Mouse (Mus musculus) thymus, postnatal 14 days (tissue): ENCODE measurements around the gene Krtap5-4.
"Not testable (repeated sequence)": the region's sequence is repeated elsewhere in the genome, so short reads cannot be mapped to it uniquely, and the experiment has no call there.

Experiments
- DNase-seq: peaks from one replicate; pipeline ENCODE4 v3.0.0; 2021

The Krtap5-4 gene

DNA sequence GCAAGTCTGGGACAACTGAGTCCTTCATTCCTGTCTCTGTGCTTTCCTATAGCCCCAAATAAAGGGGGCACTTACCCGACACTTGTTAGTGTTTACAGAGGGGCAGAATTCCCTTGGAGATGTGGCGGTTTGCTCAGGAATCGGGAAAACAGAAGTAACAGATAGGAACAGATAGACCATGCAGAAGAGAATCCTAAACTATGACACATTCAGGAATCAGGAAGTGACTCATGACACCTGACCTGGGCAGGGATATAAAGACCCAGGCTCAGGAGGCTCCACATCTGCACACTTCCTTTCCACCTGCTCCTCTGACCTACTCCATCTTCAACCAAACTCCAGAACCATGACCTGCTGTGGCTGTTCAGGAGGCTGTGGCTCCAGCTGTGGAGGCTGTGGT is at the start of gene Krtap5-4:
Gene Krtap5-4 (plus strand): TSS at position 301 of the 400 bp plus-strand sequence.
- no peak for DNase-seq

DNA sequence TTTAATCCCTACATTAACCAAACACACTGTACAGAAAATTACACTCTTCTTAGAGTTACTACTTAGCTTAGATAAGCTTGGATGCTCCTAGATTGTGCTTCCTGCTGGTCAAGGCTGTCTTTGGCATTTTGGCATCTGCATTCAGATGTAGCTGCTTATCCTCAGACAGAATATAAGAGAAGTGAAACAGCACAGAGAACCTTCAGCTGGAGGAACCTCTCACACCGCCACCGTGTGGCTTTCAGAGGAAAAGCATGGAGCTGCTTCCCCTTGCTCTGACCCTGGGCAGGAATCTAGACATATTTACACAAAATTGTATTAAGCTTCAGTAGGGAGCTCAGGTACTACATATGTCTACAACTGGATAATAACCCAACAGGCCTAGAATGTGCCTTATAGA is 47.8 kb upstream of the Krtap5-4 start:
- DNase-seq = peak; percentile 10

GRCm38 (mm10) chr7:142258254-142258653 is 45.1 kb upstream of the Krtap5-4 start, which contains the start of gene Gm2431:
Gene Gm2431 (minus strand): TSS chr7:142258354.
- not testable (repeated sequence) for DNase-seq

GRCm38 (mm10) chr7:142274263-142274662 is 29.1 kb upstream of the Krtap5-4 start, which contains the start of gene Gm4559:
Gene Gm4559 (minus strand): TSS chr7:142274363.
- DNase-seq = not testable (repeated sequence)

DNA sequence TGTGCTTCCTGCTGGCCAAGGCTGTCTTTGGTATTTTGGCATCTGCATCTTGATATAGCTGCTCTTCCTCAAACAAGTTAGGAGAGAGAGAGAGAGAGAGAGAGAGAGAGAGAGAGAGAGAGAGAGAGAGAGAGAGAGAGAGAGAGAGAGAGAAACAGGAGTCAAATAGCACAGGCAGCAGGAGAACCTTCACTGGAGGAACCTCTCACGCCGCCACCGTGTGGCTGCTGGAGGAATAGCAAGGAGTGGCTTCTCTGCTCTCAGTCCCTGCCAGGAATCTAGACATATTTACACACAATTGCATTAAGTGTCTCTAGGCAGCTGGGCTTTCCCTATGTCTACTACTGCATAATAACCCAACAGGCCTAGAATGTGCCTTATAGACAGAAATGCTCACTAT is 25.2 kb upstream of the Krtap5-4 start:
- DNase-seq = peak; percentile 61

- DNase-seq = not testable (repeated sequence)
Observed at GRCm38 (mm10) chr7:142279291-142279690, 24.1 kb upstream of the Krtap5-4 start.

DNA sequence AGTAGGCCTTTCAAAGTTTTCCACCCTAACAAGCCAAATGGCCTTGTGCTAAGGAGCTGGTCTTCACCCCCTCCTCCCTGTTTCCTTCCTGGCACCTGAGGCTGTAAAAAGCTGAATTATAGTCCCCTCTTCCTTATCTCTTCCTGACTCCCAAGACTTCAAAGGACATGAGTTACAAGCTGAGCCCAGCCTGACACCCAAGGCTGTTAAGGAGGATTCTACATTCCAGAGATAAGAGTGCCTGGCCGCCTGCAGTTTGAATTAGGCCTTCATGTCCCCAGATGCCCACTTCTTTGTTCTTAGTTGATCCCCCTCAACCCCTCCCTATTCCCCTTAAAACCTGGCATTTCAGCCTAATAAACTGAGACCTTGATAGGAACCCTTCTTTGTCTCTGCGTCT is 20.5 kb upstream of the Krtap5-4 start:
- DNase-seq = not testable (repeated sequence)

- DNase-seq = peak; percentile 70
Observed at GRCm38 (mm10) chr7:142284023-142284591, 19.2 kb upstream of the Krtap5-4 start.

DNA sequence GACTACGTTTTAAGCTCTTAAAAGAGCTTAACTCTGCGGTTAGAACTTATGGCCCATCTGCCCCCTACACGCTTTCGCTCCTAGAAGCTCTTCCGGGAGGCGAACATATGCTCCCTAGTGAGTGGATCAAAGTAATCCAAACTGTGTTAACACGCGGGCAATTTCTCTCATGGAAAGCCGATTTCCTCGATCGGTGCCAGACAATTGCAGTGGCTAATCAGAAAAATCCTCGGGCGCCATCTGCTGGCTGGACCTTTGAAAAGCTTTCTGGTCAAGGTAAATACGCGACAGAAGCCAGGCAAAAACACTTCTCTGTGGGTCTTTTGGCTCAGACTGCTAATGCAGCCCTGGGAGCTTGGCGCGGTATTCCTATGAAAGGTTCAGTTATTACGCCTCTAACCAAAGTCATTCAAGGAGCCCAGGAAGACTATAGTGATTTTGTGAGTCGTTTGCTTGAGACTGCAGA is 18.7 kb upstream of the Krtap5-4 start:
- peak; percentile 89 for DNase-seq

DNA sequence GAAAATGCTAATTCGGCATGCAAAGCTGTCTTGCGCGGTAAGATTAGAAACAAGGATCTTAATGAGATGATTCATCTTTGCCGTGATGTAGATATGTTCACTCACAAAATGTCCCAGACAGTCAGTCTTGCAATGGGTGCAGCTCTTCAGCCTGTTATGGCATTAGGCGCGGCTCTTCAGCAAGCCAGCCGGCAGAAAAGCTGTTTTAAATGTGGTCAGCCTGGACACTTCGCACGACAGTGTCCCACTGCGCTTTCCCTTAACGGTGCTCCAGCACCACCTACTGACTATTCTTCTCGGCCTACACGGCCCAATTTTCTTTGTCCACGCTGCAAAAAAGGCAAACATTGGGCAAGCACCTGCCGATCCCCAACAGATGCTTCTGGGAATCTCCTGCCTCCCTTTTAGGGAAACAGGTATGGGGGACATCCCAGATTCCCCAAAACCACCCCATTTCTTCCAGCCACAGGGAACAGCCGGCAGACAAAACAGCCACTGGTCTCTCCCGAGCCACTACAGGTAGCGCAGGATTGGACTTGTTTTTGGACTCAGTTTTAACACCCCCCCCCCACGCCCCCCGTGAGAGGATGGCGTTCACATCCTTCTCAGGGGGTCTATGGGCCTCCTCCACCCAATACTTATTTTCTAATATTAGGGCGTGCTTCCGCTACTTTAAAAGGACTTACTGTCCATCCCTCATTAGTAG is 18.1 kb upstream of the Krtap5-4 start:
- DNase-seq = no peak

- not testable (repeated sequence) for DNase-seq
Observed at GRCm38 (mm10) chr7:142285910-142286612, 17.3 kb upstream of the Krtap5-4 start.

GRCm38 (mm10) chr7:142293851-142294250 is 9.5 kb upstream of the Krtap5-4 start:
- DNase-seq = peak; percentile 35

GRCm38 (mm10) chr7:142295418-142295817 is 7.9 kb upstream of the Krtap5-4 start:
- no peak for DNase-seq

- DNase-seq = not testable (repeated sequence)
Observed at GRCm38 (mm10) chr7:142296108-142296507, 7.2 kb upstream of the Krtap5-4 start.

- not testable (repeated sequence) for DNase-seq
Observed at GRCm38 (mm10) chr7:142297018-142297417, 6.3 kb upstream of the Krtap5-4 start, which contains the start of gene Krtap5-1. Gene Krtap5-1 (minus strand): TSS chr7:142297118.

DNA sequence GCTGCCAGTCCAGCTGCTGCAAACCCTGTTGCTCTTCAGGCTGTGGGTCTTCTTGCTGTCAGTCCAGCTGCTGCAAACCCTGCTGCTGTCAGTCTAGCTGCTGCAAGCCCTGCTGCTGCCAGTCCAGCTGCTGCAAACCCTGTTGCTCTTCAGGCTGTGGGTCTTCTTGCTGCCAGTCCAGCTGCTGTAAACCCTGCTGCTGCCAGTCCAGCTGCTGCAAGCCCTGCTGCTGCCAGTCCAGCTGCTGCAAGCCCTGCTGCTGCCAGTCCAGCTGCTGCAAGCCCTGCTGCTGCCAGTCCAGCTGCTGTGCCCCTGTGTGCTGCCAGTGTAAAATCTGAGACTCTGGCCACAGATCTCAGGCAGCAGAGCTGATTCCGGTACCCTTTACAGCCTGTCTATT is 580 bp downstream of the Krtap5-4 start:
- not testable (repeated sequence) for DNase-seq

DNA sequence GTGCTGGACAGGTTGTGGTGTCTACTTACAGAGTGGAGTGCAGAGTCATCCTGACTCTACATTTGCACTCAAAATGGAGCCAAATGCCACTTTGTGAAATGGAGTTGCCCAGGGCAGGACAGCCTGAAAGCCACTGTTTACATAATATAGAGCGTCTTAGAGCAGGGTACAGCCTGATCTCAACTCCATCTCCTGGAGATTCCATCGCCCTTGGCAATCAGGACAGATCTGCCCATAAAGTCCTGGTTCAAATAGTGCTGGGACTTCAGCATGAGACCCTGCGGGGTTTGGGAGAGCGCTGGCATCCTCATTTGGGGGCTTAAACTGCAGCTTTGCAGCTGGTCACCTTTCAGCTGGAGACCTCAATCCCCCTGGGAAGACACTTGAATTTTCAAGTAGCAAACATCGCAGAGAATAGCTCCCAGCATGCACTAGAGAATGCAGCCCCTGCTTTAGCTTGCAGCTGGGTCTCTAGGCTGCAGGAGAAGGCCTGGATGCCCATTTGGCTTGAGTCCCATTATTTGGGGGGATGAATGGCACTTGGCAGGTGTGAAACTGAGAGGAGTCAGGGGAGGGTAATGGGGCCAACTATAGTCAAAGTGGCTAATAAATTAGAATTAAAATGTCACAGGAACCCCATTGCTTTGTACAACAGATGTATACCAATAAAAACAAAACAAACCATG is 11.4 kb downstream of the Krtap5-4 start:
- no peak for DNase-seq

DNA sequence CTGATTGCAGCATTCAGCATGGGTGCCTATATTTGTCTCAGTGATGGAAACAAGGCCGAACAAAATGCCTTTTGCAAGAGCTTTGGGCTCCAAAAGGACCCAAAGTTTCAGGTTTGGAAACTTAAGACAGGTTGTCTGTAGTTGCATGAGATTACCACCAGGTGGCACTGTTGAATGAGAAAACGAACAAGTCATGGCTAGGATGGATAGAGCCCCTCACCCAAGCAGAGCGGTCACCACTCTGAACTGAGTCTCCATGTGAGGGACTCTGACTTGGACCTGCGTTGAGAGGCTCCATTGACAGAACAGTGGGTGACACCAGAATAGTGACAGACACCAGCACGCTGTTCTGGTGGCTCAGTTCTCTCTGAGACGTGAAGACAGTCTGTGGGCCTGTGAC is 13.2 kb downstream of the Krtap5-4 start:
- peak; percentile 64 for DNase-seq

- DNase-seq = no peak
Observed at GRCm38 (mm10) chr7:142317216-142317615, 13.9 kb downstream of the Krtap5-4 start.

DNA sequence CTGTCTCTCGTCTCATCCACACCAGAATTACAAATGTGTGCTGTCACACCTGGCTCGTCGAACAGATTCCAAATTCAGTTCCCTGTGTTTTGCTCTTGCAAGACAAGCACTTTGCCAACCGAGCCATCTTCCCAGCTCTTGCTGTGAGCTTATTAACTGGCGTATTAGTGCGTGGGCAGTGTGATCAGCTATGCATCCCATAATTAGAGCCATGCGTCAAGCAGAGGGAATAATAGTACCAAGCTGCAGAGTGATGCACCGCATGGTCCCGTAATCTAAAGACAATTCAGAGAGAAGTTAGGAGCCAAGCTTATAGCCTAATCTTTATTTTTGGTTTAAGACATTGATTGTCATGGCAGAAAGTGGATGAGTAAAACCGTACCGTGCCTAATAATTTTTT is 15.8 kb downstream of the Krtap5-4 start:
- no peak for DNase-seq

- no peak for DNase-seq
Observed at GRCm38 (mm10) chr7:142320906-142321305, 17.6 kb downstream of the Krtap5-4 start.

DNA sequence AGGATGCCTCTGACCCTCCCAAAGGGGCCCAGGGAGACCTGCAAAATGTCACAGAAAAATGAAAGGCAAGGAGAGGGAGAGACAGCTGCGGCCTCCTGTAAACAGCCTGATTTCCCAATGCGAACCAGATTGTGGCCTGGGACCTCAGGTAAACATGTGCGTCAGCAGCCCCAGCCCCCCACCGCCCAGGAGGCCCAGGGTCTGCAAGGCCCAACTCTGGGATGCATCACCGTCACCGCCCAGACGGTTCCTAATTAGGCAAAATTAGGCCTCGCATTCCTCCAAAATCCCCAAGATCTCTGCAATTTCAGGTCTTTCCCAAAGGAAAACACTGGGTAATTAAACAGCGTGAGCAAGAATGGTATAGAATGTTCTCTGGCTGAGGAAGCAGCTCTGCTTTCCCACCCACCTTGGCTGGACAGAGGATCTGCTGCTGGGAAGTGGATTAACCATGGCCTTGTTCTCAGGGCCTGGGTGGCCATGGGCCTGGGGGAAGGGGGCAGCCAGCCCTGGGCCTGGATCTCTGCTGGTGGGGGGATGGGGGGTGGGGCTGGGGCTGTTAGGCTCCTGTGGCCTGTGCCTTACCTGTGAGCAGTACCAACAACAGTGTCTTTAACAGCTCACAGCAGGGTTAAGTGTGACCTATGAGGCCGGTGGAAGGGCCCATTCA is 18.4 kb downstream of the Krtap5-4 start:
- not testable (repeated sequence) for DNase-seq
